Mouse (Mus musculus) neural tube, embryonic 11.5 days (tissue): ENCODE results near the gene Glrx2. TPM values are rescaled to one million over a fixed set of nuclear protein-coding genes. Genes with fewer than 3 reads are reported as not detected.
A peak's percentile ranks its signal among the peaks of the same experiment; 100 is the strongest.

ENCODE experiments used
- ATAC-seq: fragments of 200-750 bp; cut with Nextera tagmentation; 2 replicates; pipeline ENCODE4 v1.8.0; 2017; ENCODE audit warnings: moderate number of reproducible peaks, mild to moderate bottlenecking, moderate TSS enrichment, moderate library complexity; ENCODE audit not compliant: insufficient read depth, low FRiP score, low TSS enrichment
- DNase-seq: peaks from one replicate; pipeline ENCODE4 v3.0.0-alpha.2; 2015; ENCODE audit warnings: low spot score
- H3K27ac ChIP-seq: fragments of 300-500 bp; sonication (generic); 2 replicates; pipeline ENCODE4 v1.5.1; 2014; ENCODE audit warnings: low read depth, mild to moderate bottlenecking, low read length
- H3K27me3 ChIP-seq: fragments of 300-500 bp; sonication (generic); 2 replicates; pipeline ENCODE4 v1.6.1; 2014; ENCODE audit warnings: mild to moderate bottlenecking, low read length, mixed read lengths; ENCODE audit not compliant: control insufficient read depth, insufficient read depth
- H3K36me3 ChIP-seq: fragments of 300-500 bp; sonication (generic); 2 replicates; pipeline ENCODE4 v1.6.1; 2014; ENCODE audit warnings: mild to moderate bottlenecking, low read length, moderate library complexity, mixed read lengths; ENCODE audit not compliant: control insufficient read depth, insufficient read depth
- H3K4me1 ChIP-seq: fragments of 300-500 bp; sonication (generic); 2 replicates; pipeline ENCODE4 v1.6.1; 2014; ENCODE audit warnings: low read length, mixed read lengths; ENCODE audit not compliant: control insufficient read depth, insufficient read depth
- H3K4me2 ChIP-seq: fragments of 300-500 bp; sonication (generic); 2 replicates; pipeline ENCODE4 v1.6.1; 2014; ENCODE audit warnings: low read depth, mild to moderate bottlenecking, moderate library complexity
- H3K4me3 ChIP-seq: fragments of 300-500 bp; sonication (generic); 2 replicates; pipeline ENCODE4 v1.5.1; 2014; ENCODE audit warnings: low read depth, low read length
- H3K9ac ChIP-seq: fragments of 300-500 bp; sonication (generic); 2 replicates; pipeline ENCODE4 v1.6.1; 2014; ENCODE audit warnings: mild to moderate bottlenecking, low read length
- H3K9me3 ChIP-seq: fragments of 300-500 bp; sonication (generic); 2 replicates; pipeline ENCODE4 v1.6.1; 2016; ENCODE audit warnings: low read length; ENCODE audit not compliant: control insufficient read depth
- whole genome bisulfite sequencing: fragments of 180-500 bp; shearing (Covaris S2); extraction: QIAGEN DNeasy Blood & Tissue Kit; methylation state at CpG from one replicate; pipeline ENCODE4 v1.1.7; 2014; 5-methylcytosine and 5-hydroxymethylcytosine counted together
- polyA plus RNA-seq: library from polyadenylated mRNA; unstranded; fragments of >200 nt; fragmentation: Nextera tagmentation; extraction: Ambion mirVana; gene quantifications from 2 replicates; pipeline ENCODE4 v1.2.1, GENCODE M21; 2014

Glrx2 gene
- polyA plus RNA-seq, 1 experiment from 2014 or later = 73.6 TPM

DNA sequence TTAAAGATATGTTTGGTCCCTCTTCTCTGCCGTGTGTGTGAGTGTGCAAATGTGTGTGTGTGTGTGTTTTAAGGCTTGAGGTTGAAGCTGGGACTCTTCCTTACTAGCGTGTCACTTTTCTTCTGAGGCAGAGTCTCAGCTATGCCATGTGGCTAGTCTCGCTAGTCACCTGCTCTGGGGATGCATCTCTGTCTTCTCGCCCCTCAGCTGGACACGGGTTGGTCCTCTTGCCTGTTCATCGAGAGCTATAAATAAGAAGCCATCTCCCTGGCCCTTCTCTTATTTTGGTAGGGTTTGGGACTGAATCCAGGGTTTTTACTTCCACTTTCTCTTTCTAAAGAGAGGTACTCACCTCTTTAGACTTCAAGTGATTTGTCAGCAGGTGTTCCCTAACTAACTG is 50.1 kb downstream of the Glrx2 start:
- ATAC-seq = no peak
- Histone ChIP-seq H3K4me1 (no peaks in the 10 kb centered on the region), H3K4me3 (no peak overlapping the region), H3K36me3 (0 out of 2 replicates have a peak, but pooled peaks cover 2% of the 10 kb centered on the region), H3K4me2 (no peak overlapping the region), H3K27me3 (no peaks in the 10 kb centered on the region), H3K9ac (no peak overlapping the region), H3K9me3 (no peaks in the 10 kb centered on the region), H3K27ac (no peak overlapping the region)
- no peak for DNase-seq
- WGBS = 87% methylated on average over 6 of the region's 6 CpGs

DNA sequence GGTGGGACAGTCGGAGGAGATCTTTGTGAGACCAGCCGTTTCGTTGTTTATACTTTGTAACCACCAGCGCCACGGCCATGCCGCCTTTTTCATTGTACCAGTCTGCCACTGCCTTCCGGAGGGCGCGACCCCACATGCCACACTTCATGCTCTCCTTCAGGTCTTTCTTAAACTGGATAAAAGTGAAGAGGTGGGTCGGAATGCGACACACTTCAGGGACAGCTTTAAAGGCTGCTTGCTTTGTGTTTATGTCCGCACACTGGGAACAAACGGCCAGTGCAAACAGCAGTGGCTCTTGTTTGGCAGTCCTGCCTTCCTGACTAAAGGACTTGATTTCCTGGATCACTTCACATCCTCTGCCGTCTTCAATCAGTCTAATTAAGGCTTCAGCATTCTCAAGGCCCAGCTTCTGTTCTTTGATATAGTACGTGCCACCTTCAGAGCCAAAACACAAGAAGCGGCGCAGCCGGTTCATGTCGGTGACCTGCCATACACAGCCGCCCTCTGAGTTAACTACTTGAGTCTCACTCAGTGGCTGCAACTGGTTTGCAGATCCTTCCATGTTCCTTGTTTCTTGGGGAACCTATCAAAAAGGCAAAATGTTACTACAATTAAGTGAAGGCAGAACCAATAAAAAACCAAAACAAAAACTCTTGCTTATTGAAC is 54.4 kb downstream of the Glrx2 start:
- H3K9me3 ChIP-seq = no peaks in the 10 kb centered on the region
- no peaks in the 10 kb centered on the region for H3K27me3 ChIP-seq
- H3K4me2 ChIP-seq = no peak overlapping the region
- DNase-seq (no peak), ATAC-seq (no peak)
- H3K9ac ChIP-seq = no peak overlapping the region
- H3K27ac ChIP-seq = no peak overlapping the region
- H3K4me1 ChIP-seq = no peaks in the 10 kb centered on the region
- WGBS = 72% methylated on average over 20 of the region's 20 CpGs
- H3K36me3 ChIP-seq = no peaks in the 10 kb centered on the region
- H3K4me3 ChIP-seq = no peak overlapping the region

DNA sequence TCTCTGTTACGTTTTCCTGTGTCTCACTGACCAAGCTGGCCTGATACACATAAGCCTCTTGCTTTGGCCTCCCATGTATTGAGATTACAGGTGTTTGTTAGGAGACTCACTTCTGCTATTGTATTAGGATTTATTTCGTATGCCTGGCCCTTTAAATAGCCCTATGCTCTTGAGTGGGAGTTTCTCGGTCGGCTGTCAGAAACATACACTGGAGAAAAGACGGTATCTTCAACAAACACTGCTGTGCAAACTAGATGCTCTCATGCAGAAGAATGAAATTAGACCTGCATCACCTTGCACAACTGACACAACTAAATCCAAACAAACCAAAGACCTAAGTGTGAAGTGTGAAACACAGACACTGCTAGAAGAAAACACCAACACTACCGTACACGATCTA is 56.9 kb downstream of the Glrx2 start:
- Histone ChIP-seq H3K9me3 (no peaks in the 10 kb centered on the region), H3K36me3 (no peaks in the 10 kb centered on the region), H3K27ac (no peak overlapping the region), H3K27me3 (no peaks in the 10 kb centered on the region), H3K4me3 (no peak overlapping the region), H3K4me1 (no peaks in the 10 kb centered on the region), H3K9ac (no peak overlapping the region), H3K4me2 (no peak overlapping the region)
- no peak for DNase-seq
- WGBS = 85% methylated on average over 7 of the region's 7 CpGs
- no peak for ATAC-seq

DNA sequence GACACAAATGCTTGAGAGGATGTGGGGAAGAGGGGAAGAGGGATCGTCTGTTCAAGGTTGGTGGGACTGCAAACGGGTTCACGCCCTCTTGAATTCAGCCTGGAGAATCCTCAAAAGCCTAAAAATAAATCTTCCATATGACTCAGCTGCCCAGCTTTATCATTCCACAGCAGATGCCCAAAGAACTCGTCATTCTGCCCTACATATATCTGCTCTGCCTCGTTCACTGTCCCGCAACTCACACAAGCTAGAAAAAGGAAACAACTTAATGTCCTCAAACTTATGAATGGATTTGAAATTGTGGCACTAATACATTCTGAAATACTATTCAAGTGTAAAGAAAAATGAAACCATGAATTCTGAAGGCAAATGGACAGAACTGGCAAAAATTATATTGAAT is 57.8 kb downstream of the Glrx2 start:
- ATAC-seq = no peak
- H3K27ac ChIP-seq = no peak overlapping the region

DNA sequence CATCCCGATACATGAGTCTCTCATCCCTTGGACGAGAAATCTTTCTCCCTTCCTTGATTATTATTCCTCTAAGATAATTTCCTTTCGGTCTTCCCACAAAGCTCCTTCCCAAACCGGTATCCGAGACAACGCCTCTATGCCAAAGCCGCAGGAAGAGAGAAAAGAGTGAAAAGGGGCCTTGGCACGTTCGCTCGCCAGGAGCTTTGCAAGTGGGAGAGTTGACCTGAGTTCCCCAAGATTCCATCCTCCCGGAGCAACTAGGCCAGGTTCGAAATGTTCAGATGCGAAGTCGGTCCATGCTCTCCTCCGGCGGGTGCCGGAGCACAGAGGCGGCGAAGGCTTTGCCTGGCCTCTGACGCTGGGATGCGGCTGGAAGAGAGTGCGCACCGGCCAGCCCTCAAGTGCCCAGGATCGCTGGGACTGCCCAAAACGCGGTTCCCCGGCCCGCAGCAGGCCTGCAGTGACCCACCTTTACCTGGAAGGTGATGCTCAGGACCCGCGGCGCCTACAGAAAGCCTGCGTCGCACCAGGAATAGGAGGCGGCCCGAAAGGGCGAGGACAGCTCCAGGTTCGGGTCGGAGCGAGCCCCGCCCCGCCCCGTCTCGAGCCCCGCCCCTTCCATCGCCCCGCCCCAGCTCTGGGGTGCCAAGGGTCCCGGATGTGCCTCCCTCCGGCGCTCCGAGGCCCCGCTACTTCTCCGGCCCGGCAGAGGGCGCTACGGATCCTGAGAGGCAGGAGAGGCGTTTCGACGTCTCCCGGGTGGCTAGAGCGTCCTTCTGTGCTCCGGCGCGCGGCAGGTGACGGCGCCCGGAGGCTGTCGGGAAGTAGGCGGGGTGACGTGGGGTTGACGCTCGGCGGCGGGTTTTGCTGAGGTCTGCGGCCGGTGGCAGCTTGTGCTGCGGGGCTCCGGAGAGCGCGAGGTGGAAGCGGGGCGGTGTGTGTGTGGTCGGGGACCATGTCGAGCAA is 60.6 kb downstream of the Glrx2 start, which contains the start of the genes Trove2 and Uchl5:
Gene Trove2 (minus strand): TSS at position 623 of the 966 bp plus-strand sequence.
Gene Uchl5 (plus strand): TSS at position 827 of the 966 bp plus-strand sequence.
- Histone ChIP-seq H3K4me1 (peaks cover 5% of the 10 kb centered on the region; the same call in 1 of the 2 replicates), H3K27me3 (no peaks in the 10 kb centered on the region), H3K36me3 (no peaks in the 10 kb centered on the region), H3K9me3 (no peaks in the 10 kb centered on the region), H3K4me2 (peak within 1 kb of the TSS; percentile 90), H3K9ac (peak within 1 kb of the TSS; percentile 83), H3K27ac (peak within 1 kb of the TSS; percentile 67), H3K4me3 (peak within 1 kb of the TSS; percentile 86)
- ATAC-seq = peak; percentile 96
- DNase-seq = peak; percentile 99
- WGBS = under 1% methylated on average over 79 of the region's 84 CpGs

More for the DNA sequence above, 57.8 kb downstream of the Glrx2 start:
- no peak overlapping the region for H3K9ac ChIP-seq
- WGBS = 79% methylated on average over 6 of the region's 6 CpGs
- peaks cover 5% of the 10 kb centered on the region; the same call in 1 of the 2 replicates for H3K4me1 ChIP-seq
- no peaks in the 10 kb centered on the region for H3K9me3 ChIP-seq
- no peak overlapping the region for H3K4me3 ChIP-seq
- H3K36me3 ChIP-seq = no peaks in the 10 kb centered on the region
- no peak overlapping the region for H3K4me2 ChIP-seq
- H3K27me3 ChIP-seq = no peaks in the 10 kb centered on the region
- DNase-seq = no peak

DNA sequence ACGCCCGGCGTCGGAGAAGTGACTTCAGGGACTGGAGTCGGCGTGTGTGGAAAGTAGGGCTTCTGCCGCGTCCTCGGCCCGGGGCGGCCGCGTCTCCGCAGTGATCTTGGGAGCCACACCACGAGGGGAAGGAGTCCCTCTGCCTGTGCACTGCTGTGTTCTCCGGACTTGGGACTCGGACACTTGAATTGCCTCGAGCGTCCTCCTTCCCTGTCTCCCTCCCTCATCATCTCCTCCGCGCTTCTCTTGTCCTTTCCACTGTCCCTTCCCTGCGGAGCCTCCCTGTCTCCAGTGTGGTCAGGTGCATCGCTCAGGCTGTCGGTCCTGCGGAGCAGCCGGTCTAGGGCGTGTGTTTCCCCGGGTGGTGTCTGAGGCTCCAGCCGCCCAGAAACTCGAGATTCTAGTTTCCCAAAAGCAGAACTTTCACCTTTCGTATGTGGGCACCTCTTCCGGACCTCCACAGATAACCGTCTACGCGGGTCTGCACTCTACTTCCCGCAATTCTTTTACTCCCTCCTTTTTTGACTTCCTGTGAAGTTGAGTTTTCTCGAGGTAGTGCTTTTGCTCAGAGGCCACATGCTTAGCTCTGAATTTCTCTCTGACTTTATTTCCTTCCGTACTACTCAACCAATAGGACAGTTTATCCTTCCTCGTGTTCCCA is 61.5 kb downstream of the Glrx2 start:
- under 1% methylated on average over 39 of the region's 39 CpGs for WGBS
- Histone ChIP-seq H3K27ac (peak overlapping the region; percentile 67), H3K36me3 (no peaks in the 10 kb centered on the region), H3K4me3 (peak overlapping the region; percentile 86), H3K4me2 (peak overlapping the region; percentile 90), H3K9ac (peak overlapping the region; percentile 83), H3K27me3 (no peaks in the 10 kb centered on the region), H3K4me1 (peaks cover 5% of the 10 kb centered on the region; the same call in 1 of the 2 replicates), H3K9me3 (no peaks in the 10 kb centered on the region)
- DNase-seq (no peak), ATAC-seq (peak; percentile 49)

DNA sequence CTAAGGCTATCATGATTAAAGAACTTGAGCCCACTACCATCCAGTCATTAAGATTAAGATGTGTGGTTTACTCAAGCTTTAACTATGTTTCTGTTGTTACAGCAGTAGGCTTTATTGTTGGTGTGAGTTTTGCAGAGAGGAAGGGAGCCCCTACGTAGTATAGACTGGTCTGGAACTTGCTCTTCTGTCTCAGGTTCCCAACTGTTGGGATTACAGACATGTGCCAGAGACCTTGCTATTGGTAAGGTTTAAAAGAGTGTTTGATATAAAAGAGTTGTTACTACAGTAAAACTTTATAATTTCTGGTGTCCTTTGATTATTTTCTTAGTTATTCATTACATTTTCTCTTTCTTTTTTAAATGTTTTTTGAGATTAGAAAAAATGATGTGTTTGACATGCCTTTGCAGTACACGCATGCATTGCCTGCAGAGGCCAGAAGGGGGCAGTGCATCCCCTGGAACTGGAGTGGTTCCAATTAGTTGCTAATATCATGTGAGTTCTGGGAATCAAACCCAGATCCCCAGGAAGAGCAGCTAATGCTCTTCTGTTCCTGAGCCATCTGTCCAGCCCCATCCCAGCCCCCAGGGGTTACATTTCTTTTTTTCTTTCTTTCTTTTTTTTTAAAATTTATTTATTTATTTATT is 72.6 kb downstream of the Glrx2 start:
- no peaks in the 10 kb centered on the region for H3K27me3 ChIP-seq
- H3K9ac ChIP-seq = no peak overlapping the region
- H3K27ac ChIP-seq = no peak overlapping the region
- ATAC-seq = no peak
- no peaks in the 10 kb centered on the region for H3K4me1 ChIP-seq
- no peaks in the 10 kb centered on the region for H3K9me3 ChIP-seq
- no peak overlapping the region for H3K4me2 ChIP-seq
- peak; percentile 27 for DNase-seq
- WGBS = 75% methylated on average over 2 of the region's 2 CpGs
- H3K36me3 ChIP-seq = no peaks in the 10 kb centered on the region
- H3K4me3 ChIP-seq = no peak overlapping the region
